Mouse (Mus musculus) spleen, postnatal 0 days (tissue): ENCODE measurements around the gene 1500009C09Rik. TPM values are rescaled to one million over a fixed set of nuclear protein-coding genes. Genes with fewer than 3 reads are reported as not detected.

ENCODE experiments used
- polyA plus RNA-seq: library from polyadenylated mRNA; unstranded; fragments of >200 nt; fragmentation: Nextera tagmentation; extraction: Ambion mirVana; gene quantifications from 2 replicates; pipeline ENCODE4 v1.2.1, GENCODE M21; 2015

1500009C09Rik gene
- not detected in 2 replicates for polyA plus RNA-seq

GRCm38 (mm10) chr15:82252097-82252496, at the start of gene 1500009C09Rik:
1500009C09Rik (plus strand) TSS chr15:82252397.

GRCm38 (mm10) chr15:82212752-82213063, 39.5 kb upstream of the 1500009C09Rik start, which contains the start of gene Shisa8:
Shisa8 (minus strand) TSS chr15:82212815.

GRCm38 (mm10) chr15:82223657-82224601, 28.3 kb upstream of the 1500009C09Rik start, which contains the start of gene Tnfrsf13c:
Tnfrsf13c (minus strand) TSS chr15:82224369.

GRCm38 (mm10) chr15:82244115-82244804, 7.9 kb upstream of the 1500009C09Rik start, which contains the start of gene Cenpm:
Cenpm (minus strand) TSS chr15:82244748.

GRCm38 (mm10) chr15:82274593-82274926, 22.4 kb downstream of the 1500009C09Rik start, which contains the start of gene Sept3:
Sept3 (plus strand) TSS chr15:82274893.

GRCm38 (mm10) chr15:82298764-82299561, 46.8 kb downstream of the 1500009C09Rik start, which contains the start of gene Wbp2nl:
Wbp2nl (plus strand) TSS chr15:82298954.

Other genes with a start within 250 kb of the 1500009C09Rik start
- gene Desi1, start 218.5 kb upstream of the 1500009C09Rik start, polyA plus RNA-seq: 11.4 and 13.2 TPM in 2 replicates
- 200 and 205 TPM in 2 replicates for gene Snu13, start 204.8 kb upstream of the 1500009C09Rik start, polyA plus RNA-seq
- gene 4930407I10Rik, start 193.2 kb upstream of the 1500009C09Rik start, polyA plus RNA-seq: not detected in 2 replicates
- gene Mei1, start 182.4 kb upstream of the 1500009C09Rik start, polyA plus RNA-seq: not detected in 2 replicates
- 8.0 and 9.2 TPM in 2 replicates for gene Ccdc134, start 124.5 kb upstream of the 1500009C09Rik start, polyA plus RNA-seq
- gene Srebf2, start 105.2 kb upstream of the 1500009C09Rik start, polyA plus RNA-seq: 40.3 and 43.2 TPM in 2 replicates
- gene Shisa8, start 39.6 kb upstream of the 1500009C09Rik start, polyA plus RNA-seq: 0.25 and 0.38 TPM in 2 replicates
- gene Tnfrsf13c, start 28.0 kb upstream of the 1500009C09Rik start, polyA plus RNA-seq: 2.4 and 3.2 TPM in 2 replicates
- gene Cenpm, start 7.6 kb upstream of the 1500009C09Rik start, polyA plus RNA-seq: 57.7 and 58.3 TPM in 2 replicates
- gene Sept3, start 22.5 kb downstream of the 1500009C09Rik start, polyA plus RNA-seq: 0.18 and 0.21 TPM in 2 replicates
- 0.19 TPM in 1 of 2 replicates, not detected in the other for gene Wbp2nl, start 46.6 kb downstream of the 1500009C09Rik start, polyA plus RNA-seq
- gene Naga, start 86.5 kb downstream of the 1500009C09Rik start, polyA plus RNA-seq: 34.6 and 38.5 TPM in 2 replicates
- gene Pheta2, start 86.5 kb downstream of the 1500009C09Rik start, polyA plus RNA-seq: 44.6 and 47.0 TPM in 2 replicates
- gene Smdt1, start 86.6 kb downstream of the 1500009C09Rik start, polyA plus RNA-seq: 179 and 183 TPM in 2 replicates
- gene Ndufa6, start 101.9 kb downstream of the 1500009C09Rik start, polyA plus RNA-seq: 316 and 318 TPM in 2 replicates
- 2.9 and 5.0 TPM in 2 replicates for gene Cyp2d22, start 127.9 kb downstream of the 1500009C09Rik start, polyA plus RNA-seq
- gene Cyp2d11, start 141.6 kb downstream of the 1500009C09Rik start, polyA plus RNA-seq: not detected in 2 replicates
- 0.16 and 0.40 TPM in 2 replicates for gene Cyp2d10, start 154.8 kb downstream of the 1500009C09Rik start, polyA plus RNA-seq
- gene Cyp2d9, start 181.0 kb downstream of the 1500009C09Rik start, polyA plus RNA-seq: 0.43 TPM in 1 of 2 replicates, not detected in the other